Mouse (Mus musculus): Measurements from ENCODE around the gene Sstr2. TPM values are rescaled to one million over a fixed set of nuclear protein-coding genes. Genes with fewer than 3 reads are reported as not detected.

Sstr2 gene
- total and polyA plus RNA-seq, 3 experiments: 0.77 to 0.82 TPM; not detected in 1

DNA sequence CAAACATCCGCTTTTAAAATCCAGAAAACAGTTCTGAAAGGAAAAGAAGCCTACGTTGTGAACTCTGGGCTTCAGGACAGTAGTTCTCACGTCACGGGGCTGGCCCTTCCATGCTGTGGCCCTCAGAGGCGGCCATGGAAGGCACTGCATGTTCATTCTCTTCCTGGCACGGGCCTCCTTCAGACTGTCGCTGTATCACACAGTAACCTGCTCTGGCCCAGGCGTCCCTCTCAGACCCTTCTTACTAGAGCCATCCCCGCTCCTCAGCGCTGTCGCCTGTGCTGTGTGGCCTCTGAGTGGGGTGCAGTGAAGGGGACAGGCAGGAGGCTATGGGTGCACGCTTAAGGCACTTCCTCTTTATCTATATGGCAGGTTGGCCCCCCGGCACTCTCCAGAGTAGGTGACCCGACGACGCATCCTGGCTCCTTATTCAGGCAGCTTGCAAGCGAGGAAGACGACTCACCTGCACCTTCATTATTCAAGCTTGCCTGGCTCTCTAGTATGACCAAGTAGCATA, 42.8 kb downstream of the Sstr2 start:
- Histone ChIP-seq H3K27ac (ENCODE audit: control insufficient read depth, low read depth, low read length) (peak overlapping the region; percentile 65; the same call in 1 of the 2 replicates), H3K9me3 (replicated peaks; ENCODE audit: insufficient read depth, low read length) (no peaks in the 10 kb centered on the region), H3K4me3 (ENCODE audit: control insufficient read depth in 1 of 2, insufficient read depth in 1 of 2, low read depth in 2 of 2, low read length in 2 of 2) (no peak overlapping the region), H3K79me2 (ENCODE audit: control insufficient read depth, insufficient read depth, low read length, poor library complexity) (peaks cover 1% of the 10 kb centered on the region; the same call in 1 of the 2 replicates), H3K27me3 (ENCODE audit: control insufficient read depth in 1 of 2, insufficient read depth in 2 of 2, low read length in 2 of 2) (no peaks in the 10 kb centered on the region), H3K4me1 (ENCODE audit: control insufficient read depth in 1 of 2, insufficient read depth in 2 of 2, low read length in 2 of 2) (peaks cover 0 to 8% of the 10 kb centered on the region in 2 experiments; a peak in 2 of 4 replicates), H3K36me3 (ENCODE audit: control insufficient read depth in 1 of 2, insufficient read depth in 2 of 2, low read length in 2 of 2) (peaks cover 14 to 32% of the 10 kb centered on the region in 2 experiments), H3K9ac (ENCODE audit: control insufficient read depth, low read depth, low read length, poor library complexity, severe bottlenecking) (no peak overlapping the region)
- TF ChIP-seq SIN3A (IDR thresholded peaks at IDR 0.05; ENCODE audit: low read length): no peak
- DNase-seq (ENCODE audit: low read depth, low spot score): no peak

DNA sequence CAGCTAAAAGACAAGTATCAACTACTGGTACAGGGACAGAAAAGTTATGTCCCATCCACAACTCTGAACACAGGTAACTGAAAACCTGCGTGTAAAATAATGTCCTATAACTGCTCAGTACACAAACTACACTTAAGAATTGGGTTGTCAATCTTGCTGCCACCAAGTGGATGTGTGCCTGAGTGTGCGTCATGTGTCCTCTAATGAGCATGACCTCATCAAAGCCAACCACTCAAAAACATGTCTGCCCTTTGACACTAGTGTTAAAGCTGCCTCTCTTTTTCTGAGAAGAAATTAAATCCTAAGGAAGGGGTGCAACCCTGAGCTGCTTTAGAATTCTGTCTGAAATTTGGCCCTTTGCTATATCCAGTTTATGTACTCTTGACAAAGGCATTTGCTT, 45.1 kb downstream of the Sstr2 start:
- Histone ChIP-seq H3K79me2 (ENCODE audit: control insufficient read depth, insufficient read depth, low read length, poor library complexity) (peaks cover 2% of the 10 kb centered on the region; the same call in 1 of the 2 replicates), H3K4me3 (ENCODE audit: control insufficient read depth in 1 of 2, insufficient read depth in 1 of 2, low read depth in 2 of 2, low read length in 2 of 2) (no peak overlapping the region), H3K9ac (ENCODE audit: control insufficient read depth, low read depth, low read length, poor library complexity, severe bottlenecking) (no peak overlapping the region), H3K36me3 (ENCODE audit: control insufficient read depth in 1 of 2, insufficient read depth in 2 of 2, low read length in 2 of 2) (peaks cover 16 to 36% of the 10 kb centered on the region in 2 experiments), H3K9me3 (replicated peaks; ENCODE audit: insufficient read depth, low read length) (no peaks in the 10 kb centered on the region), H3K27ac (ENCODE audit: control insufficient read depth, low read depth, low read length) (no peak overlapping the region), H3K4me1 (ENCODE audit: control insufficient read depth in 1 of 2, insufficient read depth in 2 of 2, low read length in 2 of 2) (peaks cover 0 to 8% of the 10 kb centered on the region in 2 experiments; a peak in 2 of 4 replicates), H3K27me3 (ENCODE audit: control insufficient read depth in 1 of 2, insufficient read depth in 2 of 2, low read length in 2 of 2) (no peaks in the 10 kb centered on the region)
- no peak for DNase-seq (ENCODE audit: low read depth, low spot score)
- TF ChIP-seq POLR2AphosphoS2 (IDR thresholded peaks at IDR 0.05; ENCODE audit: low read length) (0 out of 2 replicates have a peak, but pooled peaks have one; percentile 0), USF1 (IDR thresholded peaks at IDR 0.05; ENCODE audit: low read depth, low read length) (no peak)

DNA sequence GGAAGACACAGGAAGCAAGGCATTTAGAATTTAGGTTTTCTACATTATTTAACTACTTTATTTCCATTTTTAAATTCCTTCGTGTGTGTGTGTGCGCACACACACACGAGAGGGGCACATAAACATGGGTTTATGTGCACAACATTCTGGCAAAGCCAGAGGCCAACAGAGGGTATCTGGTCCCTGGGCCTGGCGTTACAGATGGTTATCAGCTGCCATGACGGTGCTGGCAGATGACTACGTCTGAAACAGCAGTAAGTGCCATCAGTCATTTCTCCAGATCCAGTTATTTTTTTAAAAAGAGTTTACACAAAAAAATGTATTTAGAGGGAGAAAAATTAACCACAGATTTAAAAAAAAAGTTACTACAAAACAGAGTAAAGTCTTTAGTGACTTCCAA, 47.1 kb downstream of the Sstr2 start:
- no peaks in the 10 kb centered on the region for H3K9me3 ChIP-seq (replicated peaks; ENCODE audit: insufficient read depth, low read length)
- TF ChIP-seq HCFC1 (IDR thresholded peaks at IDR 0.05; ENCODE audit: low read depth, low read length) (no peak), TCF12 (IDR thresholded peaks at IDR 0.05; ENCODE audit: low read depth, low read length) (no peak), TBP (IDR thresholded peaks at IDR 0.05; ENCODE audit: low read depth, low read length) (no peak), USF2 (IDR thresholded peaks at IDR 0.05; ENCODE audit: borderline replicate concordance in 1 of 2, insufficient read depth in 1 of 2, low read depth in 1 of 2, low read length in 2 of 2) (no peak), MYC (IDR thresholded peaks at IDR 0.05; ENCODE audit: low read depth, low read length) (no peak), ETS1 (IDR thresholded peaks at IDR 0.05; ENCODE audit: low read depth, low read length) (0 out of 2 replicates have a peak, but pooled peaks have one; percentile 14), ZC3H11A (IDR thresholded peaks at IDR 0.05; ENCODE audit: low read depth, low read length) (no peak), SIN3A (IDR thresholded peaks at IDR 0.05; ENCODE audit: low read length) (no peak), CHD2 (IDR thresholded peaks at IDR 0.05; ENCODE audit: low read length) (no peak), TAL1 (IDR thresholded peaks at IDR 0.05; ENCODE audit: low read length) (no peak), GATA1 (IDR thresholded peaks at IDR 0.05; ENCODE audit: low read depth, low read length) (peak; percentile 42), RAD21 (IDR thresholded peaks at IDR 0.05; ENCODE audit: low read depth, low read length) (no peak), POLR2AphosphoS5 (IDR thresholded peaks at IDR 0.05; ENCODE audit: borderline replicate concordance, low read depth, low read length) (no peak), E2F4 (IDR thresholded peaks at IDR 0.05; ENCODE audit: borderline replicate concordance, low read depth, low read length) (no peak)
- no peaks in the 10 kb centered on the region for H3K27me3 ChIP-seq (ENCODE audit: control insufficient read depth in 1 of 2, insufficient read depth in 2 of 2, low read length in 2 of 2)
- H3K4me1 ChIP-seq (ENCODE audit: control insufficient read depth in 1 of 2, insufficient read depth in 2 of 2, low read length in 2 of 2): peaks cover 0 to 8% of the 10 kb centered on the region in 2 experiments; a peak in 2 of 4 replicates
- no peak overlapping the region for H3K9ac ChIP-seq (ENCODE audit: control insufficient read depth, low read depth, low read length, poor library complexity, severe bottlenecking)
- H3K27ac ChIP-seq (ENCODE audit: control insufficient read depth, low read depth, low read length): no peak overlapping the region
- DNase-seq (ENCODE audit: low read depth, low spot score): no peak
- no peak overlapping the region for H3K4me3 ChIP-seq (ENCODE audit: control insufficient read depth in 1 of 2, insufficient read depth in 1 of 2, low read depth in 2 of 2, low read length in 2 of 2)
- peaks cover 14 to 38% of the 10 kb centered on the region in 2 experiments for H3K36me3 ChIP-seq (ENCODE audit: control insufficient read depth in 1 of 2, insufficient read depth in 2 of 2, low read length in 2 of 2)
- peaks cover 10% of the 10 kb centered on the region for H3K79me2 ChIP-seq (ENCODE audit: control insufficient read depth, insufficient read depth, low read length, poor library complexity)

Data from MEL (cell line).